Mouse (Mus musculus) heart, embryonic 16.5 days (tissue): Measurements from ENCODE around the gene Lmx1b. TPM values are rescaled to one million over a fixed set of nuclear protein-coding genes. Genes with fewer than 3 reads are reported as not detected.

Experiments
- ATAC-seq: fragments of 200-750 bp; cut with Nextera tagmentation; replicated peaks from 2 replicates; pipeline ENCODE4 v1.8.0; 2017; ENCODE audit warnings: moderate number of reproducible peaks; ENCODE audit not compliant: insufficient read depth, low FRiP score; ENCODE audit errors: extremely low read depth
- H3K27ac ChIP-seq: fragments of 300-500 bp; sonication (generic); 2 replicates; pipeline ENCODE4 v1.5.1; 2014; ENCODE audit warnings: mild to moderate bottlenecking, low read length, control low read depth, moderate library complexity
- H3K27me3 ChIP-seq: fragments of 300-500 bp; sonication (generic); 2 replicates; pipeline ENCODE4 v1.6.1; 2014; ENCODE audit warnings: low read length, mixed read lengths; ENCODE audit not compliant: control insufficient read depth, insufficient read depth
- H3K36me3 ChIP-seq: fragments of 300-500 bp; sonication (generic); 2 replicates; pipeline ENCODE4 v1.6.1; 2014; ENCODE audit not compliant: control insufficient read depth, insufficient read depth
- H3K4me1 ChIP-seq: fragments of 300-500 bp; sonication (generic); 2 replicates; pipeline ENCODE4 v1.6.1; 2014; ENCODE audit warnings: low read length, mixed read lengths; ENCODE audit not compliant: control insufficient read depth, insufficient read depth
- H3K4me2 ChIP-seq: fragments of 300-500 bp; sonication (generic); 2 replicates; pipeline ENCODE4 v1.6.1; 2014; ENCODE audit warnings: low read depth, mild to moderate bottlenecking, control low read depth, low read length
- H3K4me3 ChIP-seq: fragments of 300-500 bp; sonication (generic); 2 replicates; pipeline ENCODE4 v1.5.1; 2014; ENCODE audit warnings: mild to moderate bottlenecking, control low read depth, low read length
- H3K9ac ChIP-seq: fragments of 300-500 bp; sonication (generic); 2 replicates; pipeline ENCODE4 v1.6.1; 2014; ENCODE audit warnings: low read length, control low read depth
- H3K9me3 ChIP-seq: fragments of 300-500 bp; sonication (generic); replicated peaks from 2 replicates; pipeline ENCODE4 v1.6.1; 2016; ENCODE audit warnings: low read length; ENCODE audit not compliant: control insufficient read depth
- WGBS: fragments of 180-500 bp; shearing (Covaris S2); extraction: QIAGEN DNeasy Blood & Tissue Kit; methylation state at CpG from one replicate; pipeline ENCODE4 v1.1.7; 2014; 5-methylcytosine and 5-hydroxymethylcytosine counted together
- polyA plus RNA-seq: library from polyadenylated mRNA; unstranded; fragments of >200 nt; fragmentation: Nextera tagmentation; extraction: Ambion mirVana; gene quantifications from 2 replicates; pipeline ENCODE4 v1.2.1, GENCODE M21; 2015

Lmx1b gene
- polyA plus RNA-seq, 1 experiment from 2014 or later, result not detected

DNA sequence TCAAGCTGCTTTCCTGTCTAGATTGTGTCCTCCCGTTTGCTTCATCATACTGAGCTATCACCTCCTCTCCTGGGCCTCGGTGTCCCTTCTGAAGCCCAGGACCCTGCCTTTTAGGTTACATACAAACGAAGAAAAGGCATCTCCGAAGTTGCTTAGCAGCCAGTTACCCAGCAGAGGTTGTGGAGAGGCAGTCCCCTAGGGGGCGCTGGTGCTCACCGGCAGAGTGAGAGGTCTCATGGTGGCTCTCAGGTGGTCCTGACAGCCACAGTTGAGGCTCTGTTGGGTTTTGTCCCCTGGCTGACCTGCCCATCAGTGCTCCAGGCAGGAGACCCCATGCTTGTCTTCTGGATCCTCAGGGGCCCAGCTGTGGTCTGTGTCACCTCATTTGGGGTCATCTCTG lies 80.6 kb downstream of the Lmx1b start:
- H3K27me3 ChIP-seq, result peaks cover 25% of the 10 kb centered on the region

DNA sequence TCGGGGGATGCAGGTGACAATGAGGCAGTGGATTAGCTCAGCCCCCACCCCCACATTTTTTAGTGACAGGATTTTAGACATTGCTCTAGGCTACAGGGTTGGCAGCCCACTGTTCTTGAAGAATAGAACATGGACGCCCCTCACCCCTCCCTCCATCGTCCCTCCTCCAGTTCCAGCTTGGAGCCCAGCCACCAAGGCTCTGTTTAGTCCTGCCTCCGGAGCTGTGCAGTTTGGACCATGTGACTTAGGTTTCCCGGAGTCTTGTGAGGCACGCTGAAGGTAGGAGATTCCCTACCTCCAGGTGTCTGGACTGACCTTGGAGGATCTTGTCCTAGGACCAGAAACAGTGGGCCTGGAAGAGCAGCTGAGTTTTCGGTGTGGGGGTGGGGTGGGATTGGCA lies 81.0 kb downstream of the Lmx1b start:
- Histone ChIP-seq H3K27ac (no peak overlapping the region), H3K4me2 (no peak overlapping the region; the same call in 1 of the 2 replicates), H3K36me3 (no peaks in the 10 kb centered on the region), H3K9ac (no peak overlapping the region), H3K27me3 (peaks cover 25% of the 10 kb centered on the region), H3K4me3 (no peak overlapping the region), H3K4me1 (no peaks in the 10 kb centered on the region), H3K9me3 (no peaks in the 10 kb centered on the region)
- 0 out of 2 replicates have a peak, but pooled peaks have one; percentile 33 for ATAC-seq
- 31% methylated on average over 7 of the region's 7 CpGs for WGBS

More for the DNA sequence above, 80.6 kb downstream of the Lmx1b start:
- Histone ChIP-seq H3K27ac (0 out of 2 replicates have a peak overlapping the region, but pooled peaks have one; percentile 14), H3K4me1 (no peaks in the 10 kb centered on the region), H3K36me3 (no peaks in the 10 kb centered on the region), H3K9me3 (no peaks in the 10 kb centered on the region), H3K4me3 (no peak overlapping the region), H3K9ac (no peak overlapping the region), H3K4me2 (no peak overlapping the region; the same call in 1 of the 2 replicates)
- ATAC-seq, result no peak
- 9% methylated on average over 6 of the region's 6 CpGs for WGBS

DNA sequence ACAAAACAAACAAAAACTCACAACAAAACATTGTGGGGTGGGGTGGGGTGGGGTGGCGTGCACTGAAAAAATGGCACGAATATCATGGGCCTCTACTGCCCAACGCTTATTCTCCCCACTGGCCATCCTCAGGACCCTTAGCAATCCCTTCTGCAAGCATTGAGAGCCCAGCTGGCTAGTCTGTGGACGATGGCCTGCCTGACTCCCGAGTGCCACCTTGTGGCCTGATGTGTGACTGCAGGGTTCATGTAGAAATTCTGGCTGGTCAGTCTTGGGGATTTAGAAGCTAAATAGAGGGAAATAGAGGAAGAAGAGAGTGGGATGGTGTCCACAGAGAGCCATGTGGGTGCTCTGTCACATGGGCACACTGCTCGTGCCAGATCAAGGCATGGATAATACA lies 82.1 kb downstream of the Lmx1b start:
- Histone ChIP-seq H3K9ac (no peak overlapping the region), H3K9me3 (no peaks in the 10 kb centered on the region), H3K4me1 (no peaks in the 10 kb centered on the region), H3K36me3 (no peaks in the 10 kb centered on the region), H3K4me3 (no peak overlapping the region), H3K27ac (no peak overlapping the region), H3K4me2 (no peak overlapping the region), H3K27me3 (peaks cover 25% of the 10 kb centered on the region)
- WGBS, result 3% methylated on average over 6 of the region's 6 CpGs
- no peak for ATAC-seq

DNA sequence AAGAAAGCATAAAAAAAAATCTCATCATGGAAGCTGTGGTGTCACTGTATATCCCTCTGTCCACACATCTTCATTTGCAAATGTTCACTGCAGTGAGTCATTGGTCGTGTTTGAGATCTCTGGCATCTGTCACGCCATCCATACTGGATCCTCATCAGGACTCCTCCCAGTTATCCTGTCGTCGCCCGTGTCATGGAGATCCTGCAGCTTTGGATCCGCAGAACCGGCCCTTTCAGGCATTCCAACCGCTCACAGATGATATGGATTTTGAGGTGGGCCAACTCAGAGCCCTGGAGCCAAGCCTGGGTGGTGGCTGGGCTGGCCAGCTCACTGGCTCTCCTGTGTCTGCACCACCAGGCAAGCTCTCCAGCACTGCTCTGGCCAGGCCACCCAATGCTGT lies 84.7 kb downstream of the Lmx1b start:
- H3K4me3 ChIP-seq, result no peak overlapping the region
- no peak for ATAC-seq
- no peak overlapping the region for H3K27ac ChIP-seq
- no peak overlapping the region for H3K4me2 ChIP-seq
- 49% methylated on average over 8 of the region's 8 CpGs for WGBS
- no peaks in the 10 kb centered on the region for H3K9me3 ChIP-seq
- H3K36me3 ChIP-seq, result no peaks in the 10 kb centered on the region
- no peak overlapping the region for H3K9ac ChIP-seq
- peaks cover 22% of the 10 kb centered on the region for H3K27me3 ChIP-seq
- no peaks in the 10 kb centered on the region for H3K4me1 ChIP-seq

DNA sequence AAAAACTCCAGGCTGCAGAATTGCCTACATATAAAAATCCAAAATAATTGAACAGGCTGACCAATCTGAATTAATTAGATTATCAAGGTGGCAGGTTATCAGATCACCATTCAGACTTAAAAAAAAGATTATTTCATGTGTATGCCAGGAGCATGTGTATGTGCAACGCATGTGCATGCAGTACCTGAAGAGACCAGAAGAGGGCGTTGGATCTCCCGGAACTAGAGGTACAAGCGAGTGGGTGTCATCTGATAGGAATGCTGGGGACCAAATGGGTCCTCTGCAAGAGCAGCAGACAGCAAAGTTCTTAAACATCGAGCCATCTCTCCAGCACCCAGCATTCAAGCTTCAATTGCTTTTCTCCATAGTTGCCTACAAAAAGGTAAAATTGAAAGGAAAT lies 87.6 kb downstream of the Lmx1b start:
- H3K9me3 ChIP-seq, result no peaks in the 10 kb centered on the region; the same call in 1 of the 2 replicates
- H3K4me2 ChIP-seq, result no peak overlapping the region
- no peak overlapping the region for H3K9ac ChIP-seq
- no peaks in the 10 kb centered on the region for H3K4me1 ChIP-seq
- H3K27me3 ChIP-seq, result peaks cover 4% of the 10 kb centered on the region; the same call in 1 of the 2 replicates
- no peak overlapping the region for H3K4me3 ChIP-seq
- no peak overlapping the region for H3K27ac ChIP-seq
- ATAC-seq, result no peak
- no peaks in the 10 kb centered on the region for H3K36me3 ChIP-seq
- WGBS, result 52% methylated on average over 5 of the region's 5 CpGs

DNA sequence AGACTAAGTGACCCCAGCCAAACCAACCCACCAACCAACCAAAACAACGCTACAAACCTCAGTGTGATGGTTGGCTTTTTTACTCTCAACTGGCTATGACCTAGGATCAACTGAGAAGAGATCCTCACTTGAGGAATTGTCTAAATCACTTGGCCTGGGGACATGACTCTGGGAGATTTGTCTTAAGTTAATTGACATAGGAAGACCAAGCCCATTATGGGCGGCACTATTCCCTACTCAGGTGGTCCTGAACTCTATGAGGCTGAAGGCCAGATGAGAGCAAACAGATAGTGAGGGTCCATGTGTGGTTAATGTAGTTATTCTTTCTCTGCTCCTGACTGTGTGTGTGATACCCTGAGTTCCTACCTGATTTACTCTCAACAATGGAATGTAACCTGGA lies 92.7 kb downstream of the Lmx1b start:
- no peak for ATAC-seq
- Histone ChIP-seq H3K4me3 (no peak overlapping the region), H3K27me3 (peaks cover 42% of the 10 kb centered on the region), H3K27ac (no peak overlapping the region), H3K9me3 (no peaks in the 10 kb centered on the region; the same call in 1 of the 2 replicates), H3K36me3 (no peaks in the 10 kb centered on the region), H3K4me2 (no peak overlapping the region), H3K4me1 (peaks cover 9% of the 10 kb centered on the region), H3K9ac (no peak overlapping the region)
- WGBS, result 87% methylated on average over 2 of the region's 2 CpGs

DNA sequence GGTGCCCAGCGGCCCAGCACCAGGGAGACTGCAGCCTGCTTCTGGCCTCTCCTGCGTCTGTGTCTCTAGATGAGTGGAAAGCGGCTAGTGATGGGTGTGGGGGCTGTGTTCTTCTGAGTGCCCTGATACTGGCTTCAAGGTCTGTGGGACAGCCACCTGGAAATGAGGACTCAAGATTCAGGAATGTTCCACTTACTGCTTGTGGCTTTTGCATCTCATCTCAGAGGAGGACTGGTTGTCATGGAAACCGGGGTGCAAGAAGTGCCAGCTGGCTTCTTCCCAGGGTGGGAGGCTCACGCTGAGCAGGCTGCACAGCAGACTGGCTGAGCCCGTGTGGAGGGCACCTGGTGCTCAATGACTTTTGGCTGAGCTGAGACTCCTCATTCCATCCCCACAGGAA lies 93.4 kb downstream of the Lmx1b start:
- Histone ChIP-seq H3K9me3 (no peaks in the 10 kb centered on the region; the same call in 1 of the 2 replicates), H3K4me2 (no peak overlapping the region), H3K9ac (no peak overlapping the region), H3K27me3 (peaks cover 44% of the 10 kb centered on the region), H3K4me1 (peaks cover 9% of the 10 kb centered on the region), H3K27ac (no peak overlapping the region), H3K4me3 (no peak overlapping the region), H3K36me3 (no peaks in the 10 kb centered on the region)
- 0 out of 2 replicates have a peak, but pooled peaks have one; percentile 23 for ATAC-seq
- 37% methylated on average over 6 of the region's 6 CpGs for WGBS

DNA sequence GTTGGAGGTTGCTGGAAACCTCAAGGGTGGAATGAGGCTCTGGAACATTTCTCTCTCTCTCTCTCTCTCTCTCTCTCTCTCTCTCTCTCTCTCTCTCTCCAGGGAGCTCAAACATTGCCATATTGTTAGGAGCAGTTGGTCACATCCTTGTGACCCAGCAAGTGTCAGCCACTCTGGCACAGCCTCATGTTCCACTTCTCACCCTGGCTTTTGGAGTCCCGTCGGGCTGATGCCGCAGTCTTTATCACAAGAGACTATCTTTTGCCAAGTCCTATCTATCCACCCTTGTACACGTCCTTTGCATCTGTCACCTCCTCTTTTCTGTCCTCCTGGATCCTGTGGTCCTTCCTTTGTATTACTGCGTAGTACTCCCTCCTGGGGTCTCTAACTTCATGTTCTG lies 94.3 kb downstream of the Lmx1b start:
- H3K27ac ChIP-seq, result no peak overlapping the region
- no peak overlapping the region for H3K9ac ChIP-seq
- H3K27me3 ChIP-seq, result peaks cover 50% of the 10 kb centered on the region
- H3K4me3 ChIP-seq, result no peak overlapping the region
- no peak for ATAC-seq
- H3K9me3 ChIP-seq, result no peaks in the 10 kb centered on the region; the same call in 1 of the 2 replicates
- WGBS, result 71% methylated on average over 5 of the region's 5 CpGs
- H3K4me2 ChIP-seq, result no peak overlapping the region
- H3K36me3 ChIP-seq, result no peaks in the 10 kb centered on the region
- H3K4me1 ChIP-seq, result peaks cover 9% of the 10 kb centered on the region

DNA sequence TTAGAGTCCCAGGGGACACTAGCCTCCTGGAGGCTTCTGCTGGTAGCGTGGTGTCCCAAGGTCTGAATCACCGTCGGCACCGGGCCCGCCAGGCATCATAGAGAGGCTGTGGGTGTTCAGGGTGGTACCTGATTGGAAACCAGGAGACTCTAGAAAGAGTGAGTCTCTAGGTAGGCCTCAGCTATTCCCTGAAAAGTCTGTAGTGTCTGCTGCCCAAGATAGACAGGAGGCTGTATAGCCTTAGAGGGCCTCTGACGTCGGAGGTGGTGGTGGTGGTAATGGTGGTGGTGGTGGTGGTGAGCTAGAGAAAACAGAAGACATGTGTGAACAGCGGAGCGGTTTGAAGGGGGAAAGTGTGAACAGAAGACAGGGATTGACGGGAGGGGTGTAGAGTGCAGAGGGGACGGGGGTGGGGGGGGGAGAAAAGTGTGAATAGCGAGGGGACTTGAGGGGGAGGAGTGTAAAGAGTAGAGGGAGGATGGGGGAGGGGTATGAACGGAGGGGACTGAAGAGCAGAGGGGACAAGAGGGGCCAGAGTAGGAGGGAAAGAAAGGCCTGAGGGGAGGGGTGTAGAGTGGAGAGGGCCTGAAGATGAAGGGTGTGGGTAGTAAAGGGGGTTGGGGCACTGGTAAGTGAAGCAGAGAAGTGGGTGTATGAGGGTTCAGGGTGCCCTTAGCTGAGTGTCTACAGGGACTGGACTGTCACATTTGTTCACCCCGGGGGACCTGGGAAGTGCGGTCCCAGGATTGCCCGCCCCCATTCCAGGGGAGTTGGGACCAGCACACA lies 95.3 kb downstream of the Lmx1b start:
- H3K9ac ChIP-seq, result no peak overlapping the region
- peaks cover 9% of the 10 kb centered on the region for H3K4me1 ChIP-seq
- H3K27ac ChIP-seq, result no peak overlapping the region
- no peaks in the 10 kb centered on the region; the same call in 1 of the 2 replicates for H3K9me3 ChIP-seq
- H3K36me3 ChIP-seq, result no peaks in the 10 kb centered on the region
- ATAC-seq, result no peak
- H3K4me2 ChIP-seq, result peak overlapping the region; percentile 86
- peaks cover 58% of the 10 kb centered on the region for H3K27me3 ChIP-seq
- WGBS, result 20% methylated on average over 16 of the region's 16 CpGs
- H3K4me3 ChIP-seq, result peak overlapping the region; percentile 59
